Comparison of ENCODE assay signal across 10 mouse cellular contexts in genomic region chr7:18679772-18680171, GRCm38 (mm10). TPM values are rescaled to one million over a fixed set of nuclear protein-coding genes. Genes with fewer than 3 reads are reported as not detected.
DNase-seq lines count a peak whose midpoint lies in the region; ATAC-seq and TF ChIP-seq lines count a peak whose summit lies in the region.
"Had no signal": no experiment of that assay in that cellular context is flagged by ENCODE, and none has a peak within 500 bp of the region (broad histone marks: within the 10 kb centered on the region; RNA-seq: fewer than 3 reads in every experiment).

No protein-coding gene starts in this region.

- no peak for ATAC-seq in kidney, embryonic 14.5 days (ENCODE audit: low FRiP score, low TSS enrichment)
- ATAC-seq in Patski = peak; percentile 54
- peak; percentile 70 for ATAC-seq in megakaryocyte progenitor cell, adult 5-6 weeks (replicated peaks; ENCODE audit: poor library complexity)
- no peak for ATAC-seq in megakaryocyte, adult 5-6 weeks (ENCODE audit: poor library complexity, severe bottlenecking)

- no peaks in the 10 kb centered on the region for H3K9me3 ChIP-seq in kidney, embryonic 14.5 days (ENCODE audit: control insufficient read depth, low read length)
- H3K9me3 ChIP-seq: embryonic facial prominence, embryonic 12.5 days; limb, embryonic 15.5 days had no signal

- in situ Hi-C loops in Patski (cut with MboI; ENCODE audit: low pct_unique_long_range_greater_than_20kb) = loop anchor here (10.0 kb wide), 1 partner anchor 465 kb away; no protein-coding TSS in a partner anchor

- 49% methylated on average over 2 of the region's 2 CpGs for WGBS in kidney, adult 2 months
- WGBS in kidney, embryonic 14.5 days = 61% methylated on average over 2 of the region's 2 CpGs

- H3K4me2 ChIP-seq in kidney, embryonic 14.5 days (replicated peaks; ENCODE audit: low read depth, low read length) = no peak overlapping the region
- H3K4me2 ChIP-seq: embryonic facial prominence, embryonic 12.5 days; limb, embryonic 15.5 days had no signal

- H3K27me3 ChIP-seq in kidney, adult 2 months (replicated peaks; ENCODE audit: control insufficient read depth, insufficient read depth, low read length) = no peaks in the 10 kb centered on the region
- H3K27me3 ChIP-seq in kidney, embryonic 14.5 days (ENCODE audit: control insufficient read depth, insufficient read depth, low read length) = no peaks in the 10 kb centered on the region
- H3K27me3 ChIP-seq in Patski = peaks cover 15% of the 10 kb centered on the region
- H3K27me3 ChIP-seq: embryonic facial prominence, embryonic 12.5 days; limb, embryonic 15.5 days had no signal

- no peak overlapping the region for H3K4me3 ChIP-seq in kidney, adult 2 months (ENCODE audit: insufficient read depth, low read depth, low read length)
- H3K4me3 ChIP-seq in kidney, embryonic 14.5 days (ENCODE audit: low read length) = no peak overlapping the region
- H3K4me3 ChIP-seq: embryonic facial prominence, embryonic 12.5 days; limb, embryonic 15.5 days had no signal

- no peaks in the 10 kb centered on the region for H3K36me3 ChIP-seq in kidney, adult 2 months (ENCODE audit: control insufficient read depth, insufficient read depth, low read length)
- no peaks in the 10 kb centered on the region for H3K36me3 ChIP-seq in kidney, embryonic 14.5 days (ENCODE audit: control insufficient read depth, insufficient read depth, low read length)
- H3K36me3 ChIP-seq: embryonic facial prominence, embryonic 12.5 days; limb, embryonic 15.5 days had no signal

- CTCF ChIA-PET in Patski (lab: Charles Lee) = no interaction called here

- TF ChIP-seq POLR2A in kidney, adult 2 months (IDR thresholded peaks at IDR 0.05; ENCODE audit: low read depth, low read length) = no peak

- H3K27ac ChIP-seq in kidney, adult 2 months (ENCODE audit: insufficient read depth, low read depth, low read length) = no peak overlapping the region
- no peak overlapping the region for H3K27ac ChIP-seq in kidney, embryonic 14.5 days (ENCODE audit: low read depth, low read length)
- H3K27ac ChIP-seq: embryonic facial prominence, embryonic 12.5 days; limb, embryonic 15.5 days had no signal

- no peaks in the 10 kb centered on the region for H3K4me1 ChIP-seq in kidney, adult 2 months (ENCODE audit: control insufficient read depth, insufficient read depth, low read length)
- H3K4me1 ChIP-seq in kidney, embryonic 14.5 days (ENCODE audit: control insufficient read depth, insufficient read depth, low read length) = no peaks in the 10 kb centered on the region
- H3K4me1 ChIP-seq: embryonic facial prominence, embryonic 12.5 days; limb, embryonic 15.5 days had no signal

- POLR2A ChIA-PET in Patski (lab: Charles Lee) = no interaction called here

- TF ChIP-seq CTCF in kidney, adult 2 months (conservative IDR thresholded peaks at IDR 0.05; ENCODE audit: insufficient read depth, insufficient read length, low read depth, low read length) = peak; percentile 71
- TF ChIP-seq CTCF in Patski (IDR thresholded peaks at IDR 0.05) = peak; percentile 75

- H3K9ac ChIP-seq in kidney, embryonic 14.5 days (ENCODE audit: low read depth, low read length) = no peak overlapping the region
- H3K9ac ChIP-seq: embryonic facial prominence, embryonic 12.5 days; limb, embryonic 15.5 days had no signal

- DNase-seq in kidney, adult 2 months = peak; percentile 33
- no peak for DNase-seq in Patski (ENCODE audit: low read depth, low spot score)
- DNase-seq in cerebellum, postnatal 36 days = peak; percentile 43 to 58
- peak; percentile 8 to 61 for DNase-seq in kidney, postnatal 36 days
- DNase-seq in spleen, postnatal 14 days (ENCODE audit: low spot score in 2 of 2) = no peak

RNA-seq across cellular contexts. Expression of gene Psg20, which starts 6.2 kb away (rescaled TPM):
- polyA plus RNA-seq in kidney, adult 2 months (2012; rRNA removed) = not detected in 2 replicates
- not detected in 2 replicates for polyA plus RNA-seq in kidney, embryonic 14.5 days (2014; fragmentation: Nextera tagmentation; extraction: Ambion mirVana)
- not detected for polyA plus RNA-seq in Patski (2021)
- not detected in 2 replicates for total RNA-seq in megakaryocyte progenitor cell, adult 5-6 weeks (2015)
- not detected in 2 replicates for total RNA-seq in megakaryocyte progenitor cell, adult 5-6 weeks (2017)
- total RNA-seq in megakaryocyte, adult 5-6 weeks (2015) = not detected in 2 replicates
- total RNA-seq in megakaryocyte, adult 5-6 weeks (2017) = not detected in 2 replicates
- polyA plus RNA-seq: embryonic facial prominence, embryonic 12.5 days; limb, embryonic 15.5 days had no signal

RNA-seq across cellular contexts. Expression of gene Psg21, which starts 23.2 kb away (rescaled TPM):
- polyA plus RNA-seq in kidney, adult 2 months (2012; rRNA removed) = not detected in 2 replicates
- polyA plus RNA-seq in kidney, embryonic 14.5 days (2014; fragmentation: Nextera tagmentation; extraction: Ambion mirVana) = not detected in 2 replicates
- polyA plus RNA-seq in Patski (2021) = not detected
- not detected in 2 replicates for total RNA-seq in megakaryocyte progenitor cell, adult 5-6 weeks (2015)
- total RNA-seq in megakaryocyte progenitor cell, adult 5-6 weeks (2017) = not detected in 2 replicates
- total RNA-seq in megakaryocyte, adult 5-6 weeks (2015) = not detected in 2 replicates
- total RNA-seq in megakaryocyte, adult 5-6 weeks (2017) = not detected in 2 replicates
- polyA plus RNA-seq: embryonic facial prominence, embryonic 12.5 days; limb, embryonic 15.5 days had no signal

RNA-seq across cellular contexts. Expression of gene Psg22, which starts 38.1 kb away (rescaled TPM):
- 0.19 TPM in 1 of 2 replicates, not detected in the other for polyA plus RNA-seq in kidney, adult 2 months (2012; rRNA removed)
- polyA plus RNA-seq in kidney, embryonic 14.5 days (2014; fragmentation: Nextera tagmentation; extraction: Ambion mirVana) = not detected in 2 replicates
- polyA plus RNA-seq in Patski (2021) = not detected
- total RNA-seq in megakaryocyte progenitor cell, adult 5-6 weeks (2015) = not detected in 2 replicates
- total RNA-seq in megakaryocyte progenitor cell, adult 5-6 weeks (2017) = not detected in 2 replicates
- total RNA-seq in megakaryocyte, adult 5-6 weeks (2015) = not detected in 2 replicates
- total RNA-seq in megakaryocyte, adult 5-6 weeks (2017) = not detected in 2 replicates
- polyA plus RNA-seq: embryonic facial prominence, embryonic 12.5 days; limb, embryonic 15.5 days had no signal

Comparison
In these comparisons a context has a peak if more than half of its experiments do, and no peak if none do; other contexts are left out.
1. DNase-seq: peak in kidney, adult 2 months (single experiment), cerebellum, postnatal 36 days (2 of 2) and kidney, postnatal 36 days (2 of 2); none in Patski (single experiment) and spleen, postnatal 14 days (0 of 2).
2. ATAC-seq: peak in Patski (single experiment) and megakaryocyte progenitor cell, adult 5-6 weeks (single experiment); none in kidney, embryonic 14.5 days (single experiment) and megakaryocyte, adult 5-6 weeks (single experiment).